Mouse (Mus musculus): ENCODE results near the gene Fam171a2. TPM values are rescaled to one million over a fixed set of nuclear protein-coding genes. Genes with fewer than 3 reads are reported as not detected.

Fam171a2 gene
- polyA plus RNA-seq, 1 experiment from 2014 or later, result 2.9 TPM

GRCm38 (mm10) chr11:102449043-102450008 is 1.8 kb upstream of the Fam171a2 start:
- Histone ChIP-seq H3K27me3 (replicated peaks) (peaks cover 30% of the 10 kb centered on the region), H3K4me2 (no peak overlapping the region), H3K4me1 (peaks cover 46% of the 10 kb centered on the region), H3K4me3 (no peak overlapping the region), H3K27ac (replicated peaks) (no peak overlapping the region), H3K36me3 (no peaks in the 10 kb centered on the region), H3K9ac (no peak overlapping the region), H3K9me3 (no peaks in the 10 kb centered on the region)
- 41% methylated on average over 17 of the region's 17 CpGs for WGBS
- ATAC-seq (ENCODE audit: extremely low read depth, insufficient number of reproducible peaks, low FRiP score, low TSS enrichment), result no peak

DNA sequence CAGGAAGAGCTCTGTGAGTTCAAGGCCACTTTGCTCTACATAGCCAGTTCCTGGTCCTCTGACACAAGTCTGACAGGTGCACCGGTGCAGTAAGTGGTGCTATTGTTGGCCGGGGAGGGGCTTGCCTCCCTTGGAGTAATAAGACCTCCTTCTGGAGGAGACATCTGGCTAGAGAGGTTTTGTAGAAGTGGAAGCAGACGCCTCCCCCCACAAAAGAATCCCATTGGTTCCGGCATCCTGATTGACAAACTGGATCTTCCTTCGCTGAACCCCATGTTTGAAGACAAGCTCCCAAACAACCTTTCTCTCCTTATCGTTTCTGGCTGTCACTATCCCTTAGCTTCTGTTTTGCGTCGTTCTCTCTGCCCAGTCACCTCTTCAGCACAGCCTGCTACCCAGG is 845 bp upstream of the Fam171a2 start:
- Histone ChIP-seq H3K4me1 (peaks cover 56% of the 10 kb centered on the region), H3K27ac (replicated peaks) (no peak overlapping the region), H3K27me3 (replicated peaks) (peaks cover 28% of the 10 kb centered on the region), H3K4me2 (no peak overlapping the region), H3K4me3 (no peak overlapping the region), H3K36me3 (peaks cover 7% of the 10 kb centered on the region), H3K9ac (0 out of 2 replicates have a peak overlapping the region, but pooled peaks have one; percentile 99), H3K9me3 (no peaks in the 10 kb centered on the region)
- WGBS, result 13% methylated on average over 8 of the region's 8 CpGs
- no peak for ATAC-seq (ENCODE audit: extremely low read depth, insufficient number of reproducible peaks, low FRiP score, low TSS enrichment)

- H3K9me3 ChIP-seq, result no peaks in the 10 kb centered on the region
- peak overlapping the region; percentile 99 for H3K9ac ChIP-seq
- 1% methylated on average over 49 of the region's 49 CpGs for WGBS
- ATAC-seq (ENCODE audit: extremely low read depth, insufficient number of reproducible peaks, low FRiP score, low TSS enrichment), result no peak; the same call in 1 of the 2 replicates
- peaks cover 56% of the 10 kb centered on the region for H3K4me1 ChIP-seq
- H3K36me3 ChIP-seq, result peaks cover 20% of the 10 kb centered on the region
- peak overlapping the region; percentile 88 for H3K4me3 ChIP-seq
- peak overlapping the region; percentile 76 for H3K4me2 ChIP-seq
- peaks cover 22% of the 10 kb centered on the region for H3K27me3 ChIP-seq (replicated peaks)
- peak overlapping the region; percentile 92 for H3K27ac ChIP-seq (replicated peaks)
Measured at GRCm38 (mm10) chr11:102446581-102447461, 661 bp downstream of the Fam171a2 start.

GRCm38 (mm10) chr11:102445891-102446361 is 1.6 kb downstream of the Fam171a2 start:
- peaks cover 56% of the 10 kb centered on the region for H3K4me1 ChIP-seq
- ATAC-seq (ENCODE audit: extremely low read depth, insufficient number of reproducible peaks, low FRiP score, low TSS enrichment), result no peak
- peak overlapping the region; percentile 76 for H3K4me2 ChIP-seq
- peaks cover 29% of the 10 kb centered on the region for H3K36me3 ChIP-seq
- H3K9me3 ChIP-seq, result no peaks in the 10 kb centered on the region
- H3K4me3 ChIP-seq, result peak overlapping the region; percentile 88
- peaks cover 22% of the 10 kb centered on the region for H3K27me3 ChIP-seq (replicated peaks)
- peak overlapping the region; percentile 92 for H3K27ac ChIP-seq (replicated peaks)
- peak overlapping the region; percentile 99 for H3K9ac ChIP-seq
- 11% methylated on average over 7 of the region's 7 CpGs for WGBS

- Histone ChIP-seq H3K4me3 (peak overlapping the region; percentile 88), H3K4me1 (peaks cover 56% of the 10 kb centered on the region), H3K36me3 (peaks cover 35% of the 10 kb centered on the region), H3K9ac (peak overlapping the region; percentile 99), H3K27me3 (replicated peaks) (peaks cover 22% of the 10 kb centered on the region), H3K27ac (replicated peaks) (peak overlapping the region; percentile 92), H3K4me2 (peak overlapping the region; percentile 76), H3K9me3 (no peaks in the 10 kb centered on the region)
- 16% methylated on average over 10 of the region's 10 CpGs for WGBS
- no peak for ATAC-seq (ENCODE audit: extremely low read depth, insufficient number of reproducible peaks, low FRiP score, low TSS enrichment)
Measured at GRCm38 (mm10) chr11:102445264-102445890, 2.1 kb downstream of the Fam171a2 start.

- WGBS, result 16% methylated on average over 6 of the region's 6 CpGs
- Histone ChIP-seq H3K9me3 (no peaks in the 10 kb centered on the region), H3K4me2 (peak overlapping the region; percentile 76), H3K4me1 (peaks cover 56% of the 10 kb centered on the region), H3K9ac (peak overlapping the region; percentile 99; the same call in 1 of the 2 replicates), H3K27ac (replicated peaks) (peak overlapping the region; percentile 92; the same call in 1 of the 2 replicates), H3K36me3 (peaks cover 41% of the 10 kb centered on the region), H3K4me3 (0 out of 2 replicates have a peak overlapping the region, but pooled peaks have one; percentile 88), H3K27me3 (replicated peaks) (peaks cover 19% of the 10 kb centered on the region)
- ATAC-seq (ENCODE audit: extremely low read depth, insufficient number of reproducible peaks, low FRiP score, low TSS enrichment), result no peak
Measured at GRCm38 (mm10) chr11:102444781-102445180, 2.7 kb downstream of the Fam171a2 start.

DNA sequence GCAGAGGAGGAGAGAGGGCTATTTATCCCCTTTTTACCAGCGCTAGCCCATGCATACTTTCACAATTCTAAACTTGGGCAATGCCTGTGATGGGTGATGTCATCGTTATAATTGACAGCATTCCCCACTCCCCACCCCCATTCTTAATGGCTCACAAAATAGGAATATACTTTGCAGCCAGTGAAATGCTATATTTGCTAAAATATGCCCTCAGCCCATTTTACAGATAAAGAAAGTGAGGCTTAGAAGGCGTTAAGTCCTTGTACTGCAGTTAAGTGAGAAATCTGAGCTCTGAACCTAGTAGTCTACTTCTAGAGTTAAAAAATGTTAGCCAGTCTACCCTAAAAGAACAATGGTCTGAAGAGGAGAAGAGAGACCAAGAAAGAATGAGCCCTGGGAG is 3.2 kb downstream of the Fam171a2 start:
- H3K4me1 ChIP-seq, result peaks cover 52% of the 10 kb centered on the region
- no peak for ATAC-seq (ENCODE audit: extremely low read depth, insufficient number of reproducible peaks, low FRiP score, low TSS enrichment)
- H3K27ac ChIP-seq (replicated peaks), result no peak overlapping the region
- no peaks in the 10 kb centered on the region for H3K9me3 ChIP-seq
- H3K4me2 ChIP-seq, result 0 out of 2 replicates have a peak overlapping the region, but pooled peaks have one; percentile 30
- peaks cover 19% of the 10 kb centered on the region for H3K27me3 ChIP-seq (replicated peaks)
- H3K9ac ChIP-seq, result peak overlapping the region; percentile 58
- H3K4me3 ChIP-seq, result no peak overlapping the region
- 59% methylated on average over 3 of the region's 3 CpGs for WGBS
- H3K36me3 ChIP-seq, result peaks cover 45% of the 10 kb centered on the region

- Histone ChIP-seq H3K27me3 (replicated peaks) (peaks cover 21% of the 10 kb centered on the region), H3K4me2 (peak overlapping the region; percentile 30), H3K9ac (peak overlapping the region; percentile 58), H3K36me3 (peaks cover 51% of the 10 kb centered on the region), H3K27ac (replicated peaks) (no peak overlapping the region), H3K4me3 (no peak overlapping the region), H3K4me1 (peaks cover 47% of the 10 kb centered on the region), H3K9me3 (no peaks in the 10 kb centered on the region)
- ATAC-seq (ENCODE audit: extremely low read depth, insufficient number of reproducible peaks, low FRiP score, low TSS enrichment), result no peak
- 30% methylated on average over 12 of the region's 12 CpGs for WGBS
Measured at GRCm38 (mm10) chr11:102443740-102444139, 3.7 kb downstream of the Fam171a2 start.

- WGBS, result 89% methylated on average over 6 of the region's 6 CpGs
- Histone ChIP-seq H3K4me1 (peaks cover 52% of the 10 kb centered on the region), H3K4me3 (no peak overlapping the region), H3K4me2 (no peak overlapping the region), H3K36me3 (peaks cover 68% of the 10 kb centered on the region), H3K27me3 (replicated peaks) (peaks cover 15% of the 10 kb centered on the region), H3K9ac (no peak overlapping the region), H3K9me3 (no peaks in the 10 kb centered on the region), H3K27ac (replicated peaks) (no peak overlapping the region)
- ATAC-seq (ENCODE audit: extremely low read depth, insufficient number of reproducible peaks, low FRiP score, low TSS enrichment), result no peak
Measured at GRCm38 (mm10) chr11:102442089-102442488, 5.4 kb downstream of the Fam171a2 start.

DNA sequence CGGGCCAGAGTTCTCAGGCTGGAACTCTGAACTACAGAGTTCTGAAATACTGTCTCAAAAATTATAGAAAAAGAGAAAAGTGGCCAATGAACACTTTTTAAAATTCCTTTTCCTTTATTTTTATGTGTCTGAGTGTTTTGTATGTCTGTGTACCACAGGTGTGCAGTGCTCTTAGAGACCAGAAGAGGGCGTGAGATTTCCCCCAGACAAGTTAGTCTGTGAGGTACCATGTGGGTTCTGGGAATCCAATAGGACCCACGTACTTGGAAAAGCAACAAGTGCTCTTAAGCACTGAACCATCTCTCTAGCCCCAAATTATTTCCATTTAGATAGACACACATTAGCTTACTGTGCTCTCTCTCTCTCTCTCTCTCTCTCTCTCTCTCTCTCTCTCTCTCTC is 6.0 kb downstream of the Fam171a2 start:
- Histone ChIP-seq H3K27ac (replicated peaks) (no peak overlapping the region), H3K4me2 (no peak overlapping the region), H3K9ac (no peak overlapping the region), H3K36me3 (peaks cover 72% of the 10 kb centered on the region), H3K27me3 (replicated peaks) (peaks cover 15% of the 10 kb centered on the region), H3K9me3 (no peaks in the 10 kb centered on the region), H3K4me1 (peaks cover 53% of the 10 kb centered on the region), H3K4me3 (no peak overlapping the region)
- no peak for ATAC-seq (ENCODE audit: extremely low read depth, insufficient number of reproducible peaks, low FRiP score, low TSS enrichment)
- 72% methylated on average over 3 of the region's 3 CpGs for WGBS
